Mouse (Mus musculus): ENCODE results near the gene Doc2g.

Doc2g gene

DNA sequence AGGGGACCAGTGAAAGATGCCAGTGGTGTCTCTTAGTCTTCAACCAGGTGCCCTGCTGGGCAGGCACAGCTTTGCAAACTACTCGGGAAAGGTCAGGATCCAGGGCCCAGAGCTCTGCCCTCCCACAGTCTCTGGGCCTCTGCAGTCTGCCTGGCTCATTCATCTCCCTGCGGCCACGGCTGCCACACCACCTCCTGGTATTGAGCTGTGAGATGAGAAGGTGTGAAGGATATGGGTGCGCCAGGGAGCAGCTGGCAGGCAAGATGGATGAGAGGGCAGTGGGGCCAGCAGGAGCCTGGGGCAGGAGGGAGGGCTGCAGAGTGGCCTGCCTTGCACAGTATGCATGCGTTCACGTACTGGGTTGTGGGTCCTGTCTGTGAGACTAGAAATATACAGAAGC lies 12.3 kb upstream of the Doc2g start:
- DNase-seq (ENCODE audit: inconsistent ontology term): no peak

DNA sequence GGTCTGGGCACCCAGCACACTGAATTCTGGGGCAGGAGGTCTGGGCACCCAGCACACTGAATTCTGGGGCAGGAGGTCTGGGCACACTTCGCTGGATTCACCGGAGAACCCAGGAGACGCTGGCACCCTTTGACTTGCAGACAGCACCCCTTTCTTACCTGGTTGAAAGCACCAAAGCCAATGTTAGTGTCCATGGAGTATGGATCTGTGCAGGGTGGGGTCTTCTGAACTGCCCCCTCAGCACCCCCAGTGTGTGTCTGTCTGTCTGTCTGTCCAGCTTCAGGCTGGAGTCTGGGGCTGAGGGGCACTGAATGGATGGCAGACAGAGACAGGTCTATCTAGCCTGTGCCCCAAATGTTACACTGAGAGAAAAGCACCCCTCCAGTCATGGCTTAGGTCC lies 11.6 kb upstream of the Doc2g start:
- no peak for DNase-seq (ENCODE audit: inconsistent ontology term)

DNA sequence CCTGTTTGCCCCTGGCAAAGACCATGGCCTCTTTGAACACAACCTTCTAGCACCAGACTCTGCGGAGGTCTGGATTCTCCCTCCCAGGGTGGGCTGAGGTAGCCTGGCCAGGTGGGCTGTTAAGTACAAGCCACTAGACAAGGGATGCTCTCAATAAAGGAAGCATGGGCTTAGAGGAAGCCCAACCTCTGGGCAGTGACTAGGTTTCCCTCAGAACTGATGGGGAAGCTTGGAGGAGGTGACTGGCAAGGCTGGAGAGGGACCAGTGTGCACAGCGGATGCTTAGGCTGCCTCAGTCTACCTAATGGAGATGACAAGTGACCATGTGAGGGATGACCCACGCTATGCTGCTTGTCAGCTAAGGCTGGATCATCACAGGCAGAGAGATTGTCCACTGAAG lies 11.1 kb upstream of the Doc2g start:
- DNase-seq (ENCODE audit: inconsistent ontology term): no peak

DNA sequence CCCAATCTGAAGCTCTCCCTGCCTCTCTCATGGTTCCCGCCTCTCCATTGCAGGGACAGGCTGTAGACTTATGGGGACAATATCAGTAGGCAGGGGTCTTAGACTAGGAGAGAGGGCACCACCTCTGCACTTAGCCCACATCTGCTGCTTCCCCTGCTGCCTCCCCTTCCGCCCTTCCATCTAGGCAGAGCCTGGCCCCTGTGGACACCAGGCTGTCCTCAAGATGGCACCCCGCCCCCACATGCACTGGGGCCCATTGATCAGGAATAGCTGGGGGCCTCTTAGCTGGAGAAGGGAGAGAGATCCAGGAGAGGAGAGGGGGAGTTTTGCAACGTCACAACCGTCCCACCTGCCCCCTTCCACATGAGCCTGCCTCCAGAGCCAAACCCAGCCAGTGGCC lies 10.7 kb upstream of the Doc2g start, which contains the start of gene Tbx10:
TSS of gene Tbx10 (plus strand) at position 337 of the 400 bp plus-strand sequence.
- DNase-seq (ENCODE audit: inconsistent ontology term): no peak

DNA sequence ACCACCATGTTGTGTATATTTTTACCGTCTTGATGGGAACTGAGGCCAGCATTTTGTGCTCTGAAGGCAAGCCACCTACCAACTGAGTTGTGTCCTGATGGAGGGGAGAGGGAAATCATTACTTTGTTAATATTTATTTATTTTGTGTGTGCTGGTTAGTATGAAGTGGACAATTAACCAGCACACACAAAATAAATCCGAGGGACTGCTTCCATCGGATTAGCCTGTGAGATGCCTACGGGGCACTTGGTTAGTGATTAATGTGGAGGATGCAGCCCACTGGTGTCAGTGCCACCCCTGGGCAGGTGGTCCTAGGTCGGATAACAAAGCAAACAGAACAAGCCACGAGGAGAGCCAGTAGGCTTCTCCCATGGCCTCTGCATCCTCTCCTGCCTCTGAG lies 8.2 kb upstream of the Doc2g start:
- no peak for DNase-seq (ENCODE audit: inconsistent ontology term)

DNA sequence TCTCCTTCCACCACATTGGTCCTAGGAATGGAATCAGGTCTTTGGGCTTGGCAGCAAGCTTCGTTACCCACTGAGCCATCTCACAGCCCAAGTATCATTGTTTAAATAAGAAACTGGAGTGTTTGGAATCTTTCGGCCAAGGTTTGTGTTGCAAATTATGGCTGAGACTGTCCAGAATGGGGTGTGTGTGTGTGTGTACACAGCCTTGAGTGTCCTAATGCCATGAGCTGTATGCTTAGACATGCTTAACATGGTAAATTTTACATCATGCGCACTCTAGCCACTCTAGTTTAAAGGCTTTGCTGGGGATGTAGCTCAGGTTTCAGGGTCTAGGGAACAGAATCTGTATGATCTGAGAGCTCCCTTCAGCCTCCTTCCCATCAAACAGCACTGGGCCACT lies 7.6 kb upstream of the Doc2g start:
- DNase-seq (ENCODE audit: inconsistent ontology term): no peak

DNA sequence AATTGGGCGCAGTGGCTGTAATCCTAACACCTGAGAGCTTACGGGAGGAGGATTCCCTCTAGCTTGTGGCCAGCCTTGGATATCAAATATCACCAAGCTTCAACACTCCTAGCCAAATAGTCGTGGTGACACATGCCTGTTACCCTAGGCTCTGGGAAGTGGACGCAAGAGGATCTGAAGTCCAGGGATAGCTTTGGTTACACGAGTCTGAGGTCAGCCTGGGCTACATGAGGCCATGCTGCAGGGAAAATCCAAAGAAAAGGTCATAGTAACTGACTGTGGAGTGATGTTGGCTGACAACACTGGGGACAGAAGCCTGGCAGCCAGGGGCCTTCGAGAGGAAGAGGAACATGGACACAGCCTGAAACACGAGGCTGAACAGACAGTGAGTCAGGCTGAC lies 7.0 kb upstream of the Doc2g start:
- no peak for DNase-seq (ENCODE audit: inconsistent ontology term)

DNA sequence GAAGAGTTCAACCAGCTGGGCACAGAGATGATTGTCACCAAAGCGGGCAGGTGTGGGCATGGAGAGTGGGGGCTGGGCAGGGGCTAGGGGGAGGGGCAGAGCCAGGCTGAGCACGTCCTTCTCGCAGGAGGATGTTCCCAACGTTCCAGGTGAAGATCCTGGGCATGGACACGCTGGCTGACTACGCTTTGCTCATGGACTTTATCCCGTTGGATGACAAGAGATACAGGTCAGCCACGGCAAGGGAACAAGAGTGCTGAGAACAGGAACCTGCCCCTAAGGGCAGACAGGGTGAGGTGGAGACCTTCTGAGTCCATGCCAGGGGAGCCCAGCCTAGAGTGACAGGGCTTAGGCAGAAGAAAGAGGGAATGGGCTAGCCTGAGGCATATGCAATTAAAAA lies 6.4 kb upstream of the Doc2g start:
- DNase-seq (ENCODE audit: inconsistent ontology term): no peak

DNA sequence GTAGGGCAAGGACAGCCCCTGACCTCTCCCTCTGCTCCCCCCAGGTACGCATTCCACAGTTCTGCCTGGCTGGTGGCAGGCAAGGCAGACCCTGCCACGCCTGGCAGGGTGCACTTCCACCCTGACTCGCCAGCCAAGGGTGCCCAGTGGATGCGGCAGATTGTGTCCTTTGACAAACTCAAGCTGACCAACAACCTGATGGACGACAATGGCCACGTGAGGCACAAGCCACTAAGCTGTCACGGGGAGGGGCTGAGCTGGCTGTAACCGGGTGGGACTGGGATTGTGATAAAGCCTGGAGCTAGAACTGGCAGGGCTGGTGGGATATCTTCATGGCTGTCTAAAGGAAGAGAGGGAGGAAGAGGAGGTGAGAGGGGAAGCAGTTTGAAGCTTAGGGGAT lies 5.9 kb upstream of the Doc2g start:
- no peak for DNase-seq (ENCODE audit: inconsistent ontology term)

DNA sequence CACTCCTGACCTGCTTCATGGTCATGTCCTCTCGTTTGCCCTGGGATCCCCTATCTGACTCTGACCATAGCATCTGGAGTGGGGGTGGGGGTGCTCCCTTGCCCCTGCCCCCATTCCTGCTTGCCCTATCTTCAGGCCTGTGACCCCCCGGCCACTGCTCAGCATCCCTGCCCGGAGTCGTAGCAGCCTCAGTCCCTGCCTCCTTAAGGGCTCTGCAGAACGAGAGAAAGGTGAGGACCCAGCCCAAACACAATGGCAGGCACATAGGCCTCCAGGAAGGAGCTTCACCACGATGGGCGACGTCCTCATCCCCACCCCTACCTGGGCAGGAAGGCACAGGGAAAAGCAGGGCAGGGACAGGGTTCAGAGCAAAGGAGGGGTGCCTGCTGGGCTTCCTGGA lies 4.8 kb upstream of the Doc2g start:
- no peak for DNase-seq (ENCODE audit: inconsistent ontology term)

DNA sequence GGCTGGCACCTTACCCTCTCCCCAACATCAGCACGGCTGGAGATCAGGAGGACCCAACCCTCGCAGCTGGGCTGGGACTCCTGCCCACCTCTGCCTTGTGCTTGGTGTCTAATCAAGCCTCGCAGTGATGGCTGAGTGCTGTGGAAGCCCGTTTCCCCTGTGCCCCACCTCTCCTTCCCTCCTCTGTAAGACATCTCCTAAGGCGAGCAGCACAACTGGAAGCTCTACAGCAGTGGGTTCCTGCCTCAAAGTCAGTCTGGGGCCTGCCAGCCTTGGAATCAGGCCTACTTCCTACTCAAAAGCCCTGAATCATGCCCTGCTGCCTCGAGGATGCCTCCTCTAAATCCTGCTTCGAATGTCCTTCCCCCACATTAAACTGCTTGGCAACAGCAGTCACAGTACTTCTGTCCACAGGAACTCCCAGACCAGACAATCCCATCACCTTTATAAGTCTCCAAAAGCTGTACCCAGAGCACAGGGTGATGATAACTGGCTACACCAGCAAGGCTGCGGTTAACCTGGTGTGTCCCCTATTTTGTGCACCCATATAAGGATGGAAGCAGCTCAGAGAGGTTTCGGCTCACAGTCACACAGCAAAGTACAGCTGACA lies 3.9 kb upstream of the Doc2g start:
- no peak for DNase-seq (ENCODE audit: inconsistent ontology term)

DNA sequence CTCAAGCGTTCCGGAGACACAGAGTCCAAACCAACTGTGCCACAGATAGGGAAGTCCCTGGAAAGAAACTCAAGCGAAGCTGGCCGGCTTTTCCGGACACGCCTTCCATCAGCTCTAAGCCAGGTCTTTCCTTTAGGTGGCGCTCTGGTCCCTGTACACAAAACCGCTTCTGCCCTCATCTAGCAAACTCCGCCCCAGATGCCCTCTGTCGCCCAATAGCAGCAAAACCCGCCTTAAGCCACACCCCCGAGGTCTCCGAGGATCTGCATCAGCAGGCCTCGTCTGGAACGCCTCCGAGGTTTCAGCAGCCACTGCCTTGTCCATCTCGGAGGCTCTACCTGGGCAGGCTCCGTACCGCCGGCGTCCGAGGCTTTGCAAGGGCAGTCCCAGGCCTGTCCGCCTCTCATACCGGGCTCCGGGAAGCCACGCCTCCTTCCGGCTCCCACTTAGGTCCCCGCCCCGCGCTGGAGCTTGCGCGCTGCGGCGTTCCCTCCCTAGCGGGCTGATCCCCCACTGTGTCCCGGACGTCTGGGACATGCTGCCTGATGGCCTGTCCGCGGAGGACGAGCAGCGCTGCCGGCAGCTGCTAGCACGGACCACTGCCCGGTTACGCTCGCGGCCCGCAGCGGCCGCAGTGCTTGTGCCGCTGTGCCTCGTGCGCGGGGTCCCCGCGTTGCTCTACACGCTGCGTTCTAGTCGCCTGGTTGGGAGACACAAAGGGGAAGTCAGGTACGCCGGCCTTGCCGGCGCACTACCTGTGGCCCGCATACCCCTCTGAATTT lies 2.8 kb upstream of the Doc2g start, which contains the start of the genes Nudt8 and Gm49405:
TSS of gene Nudt8 (plus strand) at position 462 of the 782 bp plus-strand sequence.
TSS of gene Gm49405 (plus strand) at position 508 of the 782 bp plus-strand sequence.
- DNase-seq (ENCODE audit: inconsistent ontology term): peak; percentile 97

DNA sequence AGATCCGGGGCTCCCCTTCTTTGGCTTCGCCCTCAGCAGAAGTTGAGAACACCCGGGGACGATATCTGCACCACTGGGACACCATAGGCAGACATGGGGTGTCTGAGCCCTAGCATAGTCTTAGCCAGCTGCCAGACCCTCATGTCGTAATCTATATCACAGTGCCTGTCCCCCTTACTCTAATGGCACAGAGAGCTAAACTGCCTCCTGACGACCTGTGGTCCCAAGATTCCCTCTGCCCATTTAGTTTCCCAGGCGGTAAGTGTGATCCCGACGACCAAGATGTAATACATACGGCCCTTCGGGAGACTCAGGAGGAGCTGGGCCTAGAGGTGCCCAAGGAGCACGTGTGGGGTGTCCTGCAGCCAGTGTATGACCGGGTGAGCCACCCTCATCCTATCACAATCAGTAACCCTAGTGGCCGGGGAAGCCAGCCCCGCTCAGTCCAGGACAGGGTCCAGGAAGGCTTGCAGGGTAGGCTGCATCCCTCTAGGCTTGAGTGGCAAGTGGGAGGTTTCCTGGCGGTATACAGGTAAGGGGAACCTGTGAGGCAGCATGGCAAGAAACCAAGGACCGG lies 2.1 kb upstream of the Doc2g start:
- DNase-seq (ENCODE audit: inconsistent ontology term): peak; percentile 25

DNA sequence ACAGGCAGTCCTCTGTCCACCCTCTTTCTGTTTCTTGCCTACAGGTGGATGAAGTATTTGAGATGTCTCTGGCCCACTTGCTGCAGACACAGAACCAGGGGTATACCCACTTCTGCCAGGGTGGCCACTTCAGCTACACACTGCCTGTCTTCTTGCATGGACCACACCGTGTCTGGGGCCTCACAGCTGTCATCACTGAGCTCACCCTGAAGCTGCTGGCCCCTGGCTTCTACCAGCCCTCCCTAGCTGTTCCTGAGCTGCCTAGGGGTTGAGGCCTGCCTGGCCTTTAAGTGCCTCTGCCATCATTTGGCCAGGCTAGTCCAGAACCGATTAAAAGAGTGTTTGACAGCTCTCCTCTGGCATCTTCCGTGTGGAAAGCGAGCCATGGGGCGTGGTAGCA lies 1.4 kb upstream of the Doc2g start:
- no peak for DNase-seq (ENCODE audit: inconsistent ontology term)

DNA sequence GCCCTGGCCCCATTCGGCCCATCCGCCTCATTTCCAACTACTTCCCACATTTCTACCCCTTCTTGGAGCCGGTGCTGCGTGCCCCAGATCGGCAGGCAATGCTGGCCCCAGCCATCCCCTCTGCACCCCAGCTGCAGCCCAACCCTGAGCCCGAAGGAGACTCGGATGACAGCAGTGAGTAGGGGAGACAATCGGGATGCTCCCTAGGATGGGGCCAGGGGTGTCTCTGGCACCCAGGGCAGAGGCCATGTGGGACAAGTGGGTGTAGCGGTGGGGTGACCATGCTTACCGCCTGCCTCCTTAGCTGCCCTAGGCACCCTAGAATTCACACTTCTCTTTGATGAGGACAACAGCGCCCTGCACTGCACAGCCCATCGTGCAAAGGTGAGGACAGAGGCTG lies 528 bp downstream of the Doc2g start:
- no peak for DNase-seq (ENCODE audit: inconsistent ontology term)

DNA sequence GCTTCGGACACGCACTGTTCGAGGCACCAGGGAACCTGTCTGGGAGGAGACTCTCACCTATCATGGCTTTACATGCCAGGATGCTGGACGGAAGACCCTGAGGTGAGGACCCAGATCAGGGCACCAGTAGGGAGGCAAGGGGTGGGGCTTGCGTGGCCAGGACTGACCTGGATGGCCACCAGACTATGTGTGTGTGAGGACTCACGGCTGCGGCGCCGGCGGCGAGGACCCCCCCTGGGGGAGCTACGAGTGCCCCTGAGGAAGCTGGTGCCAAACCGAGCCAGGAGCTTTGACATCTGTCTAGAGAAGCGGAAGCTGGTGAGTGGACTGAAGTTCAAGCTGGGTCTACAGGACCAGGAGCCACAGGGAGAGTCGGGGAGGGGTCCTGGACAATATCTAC lies 1.2 kb downstream of the Doc2g start:
- DNase-seq (ENCODE audit: inconsistent ontology term): no peak

DNA sequence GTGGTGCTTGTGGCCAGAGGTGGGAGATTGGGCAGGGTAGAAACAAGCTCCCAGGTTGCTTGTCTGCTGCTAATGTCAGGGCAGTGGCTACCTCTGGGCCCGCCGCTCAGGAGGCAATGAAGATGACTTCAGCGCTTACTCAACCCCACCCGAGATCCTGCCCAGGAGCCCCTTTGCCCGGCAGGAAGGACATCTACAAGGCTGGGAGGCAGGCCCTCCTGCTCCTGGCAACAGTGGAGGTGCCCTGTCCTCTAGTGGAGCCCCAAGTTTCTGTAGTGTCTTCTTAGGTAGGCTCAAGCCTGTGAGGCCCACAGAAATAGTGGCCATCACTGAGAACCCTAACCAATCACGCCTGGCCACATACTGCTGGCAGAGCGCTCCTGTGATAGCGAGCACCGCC lies 2.0 kb downstream of the Doc2g start:
- no peak for DNase-seq (ENCODE audit: inconsistent ontology term)

DNA sequence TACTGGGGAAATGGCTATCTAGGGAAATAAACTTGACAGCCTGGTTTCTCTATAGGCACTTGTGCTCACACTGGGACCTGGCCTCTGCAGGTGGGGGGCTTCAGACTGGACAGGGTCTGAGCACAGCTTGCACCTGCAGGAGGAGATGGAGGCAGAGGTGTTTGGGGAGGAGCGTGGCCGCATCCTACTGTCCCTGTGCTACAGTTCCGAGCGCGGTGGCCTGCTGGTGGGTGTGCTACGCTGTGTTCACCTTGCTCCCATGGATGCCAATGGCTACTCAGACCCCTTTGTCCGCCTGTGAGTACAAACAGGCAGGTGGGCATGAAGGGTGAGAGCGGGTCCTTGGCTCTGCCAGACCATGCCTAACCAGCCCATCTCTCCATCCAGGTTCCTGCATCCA lies 2.9 kb downstream of the Doc2g start:
- DNase-seq (ENCODE audit: inconsistent ontology term): no peak

DNA sequence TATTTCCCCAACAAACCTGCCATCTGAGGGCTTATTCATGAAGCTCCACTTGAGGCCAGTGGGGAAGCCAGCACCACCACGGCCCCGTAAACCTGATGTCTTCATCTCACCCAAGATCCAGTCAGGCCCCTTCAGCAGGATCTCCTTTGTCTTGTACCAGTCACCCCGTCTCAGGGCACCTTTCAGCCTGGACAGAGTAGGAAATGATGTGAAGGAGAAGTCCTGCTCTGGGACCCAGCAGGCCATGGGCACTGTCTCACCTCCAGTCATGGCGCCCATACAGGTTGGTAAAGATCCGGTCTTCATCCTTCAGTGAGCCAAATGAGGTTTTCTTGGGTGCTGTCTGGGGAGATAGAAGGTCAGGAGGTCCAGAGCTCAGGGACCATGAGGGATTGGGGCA lies 8.0 kb downstream of the Doc2g start:
- DNase-seq (ENCODE audit: inconsistent ontology term): no peak

DNA sequence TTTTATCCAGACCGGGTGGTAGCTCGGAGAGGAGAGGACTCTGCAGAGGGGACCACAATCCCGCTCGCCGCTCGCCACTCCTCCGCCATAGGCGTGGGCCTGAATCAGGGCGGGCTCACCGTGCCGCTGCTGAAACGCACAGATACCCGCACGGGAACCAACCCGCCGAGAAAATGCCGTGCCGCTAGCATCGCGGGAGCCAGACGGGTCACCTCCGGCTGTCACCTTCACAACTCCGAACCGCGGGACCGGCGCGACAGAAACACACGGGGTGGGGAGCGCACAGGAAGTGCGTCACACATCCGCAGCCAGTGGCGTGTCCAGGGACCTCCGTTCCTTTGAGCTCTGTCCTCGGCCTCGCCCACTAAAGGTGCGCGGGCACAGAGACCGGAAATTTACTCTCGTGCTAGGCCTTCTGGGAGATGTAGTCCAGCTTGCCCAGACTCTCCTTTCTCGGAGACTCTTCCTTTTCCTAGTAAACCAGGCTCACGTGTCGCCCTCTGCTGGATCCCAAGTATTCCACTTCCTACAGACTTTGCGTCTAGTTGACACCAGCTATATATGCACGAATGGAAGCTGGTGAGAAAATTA lies 9.4 kb downstream of the Doc2g start, which contains the start of gene Ndufv1:
TSS of gene Ndufv1 (minus strand) at position 375 of the 591 bp plus-strand sequence.
- DNase-seq (ENCODE audit: inconsistent ontology term): peak; percentile 96

DNA sequence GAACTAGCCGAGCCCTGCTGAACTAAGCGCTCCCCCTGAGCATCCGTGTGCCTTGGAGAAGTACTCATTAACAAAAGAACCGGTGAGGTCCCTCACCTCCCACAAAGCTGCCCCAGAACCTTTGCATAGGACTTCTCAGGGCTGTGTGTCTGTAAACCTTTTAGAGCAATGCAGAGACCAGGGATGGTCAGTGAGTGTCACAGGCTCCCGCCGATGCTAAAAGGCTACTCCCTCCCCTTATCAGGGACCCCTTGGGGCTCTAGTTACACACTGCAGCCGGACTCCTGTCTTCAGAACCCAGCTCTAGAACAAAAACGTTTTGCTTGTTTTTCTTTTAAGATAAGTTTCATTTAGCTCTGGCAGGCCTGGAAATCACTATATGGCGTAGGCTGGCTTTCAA lies 10.0 kb downstream of the Doc2g start:
- no peak for DNase-seq (ENCODE audit: inconsistent ontology term)

DNA sequence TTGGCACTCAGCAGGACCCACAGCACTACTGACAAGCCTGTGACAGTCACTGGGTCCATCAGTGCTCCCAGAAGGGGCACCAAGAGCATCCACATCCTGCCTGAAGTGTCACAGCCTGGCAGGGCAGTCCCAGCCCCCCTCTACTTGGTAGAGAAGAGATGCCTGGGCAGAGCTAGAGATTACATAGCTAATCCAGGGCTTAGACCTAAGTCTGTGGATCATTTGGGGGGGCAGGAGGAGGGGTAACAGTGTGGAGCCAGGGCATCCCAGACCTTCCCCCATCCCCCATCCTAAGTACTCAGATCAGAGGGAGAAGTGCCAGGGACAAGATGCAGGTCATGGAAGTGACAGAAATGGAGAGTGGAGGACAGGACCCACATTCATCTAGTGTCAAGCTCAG lies 11.7 kb downstream of the Doc2g start:
- DNase-seq (ENCODE audit: inconsistent ontology term): no peak

DNA sequence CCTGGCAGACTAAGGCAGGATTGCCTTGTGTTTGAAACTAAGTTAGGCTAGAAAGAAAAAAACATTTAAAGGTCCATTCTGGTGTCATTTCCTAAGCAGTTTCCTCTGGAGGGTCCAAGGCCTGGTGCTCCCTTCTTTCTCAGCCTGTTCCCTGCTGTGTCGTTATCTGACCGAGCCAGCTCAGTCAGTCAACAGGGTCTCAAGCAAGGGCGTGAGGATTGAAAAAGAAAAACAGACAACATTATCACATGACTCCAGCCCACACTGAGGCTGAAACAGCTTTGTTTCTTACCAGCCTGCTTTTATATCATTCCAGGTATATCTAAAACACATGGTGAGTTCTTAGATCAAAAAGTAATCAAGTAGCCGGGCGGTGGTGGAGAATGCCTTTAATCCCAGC lies 12.5 kb downstream of the Doc2g start:
- DNase-seq (ENCODE audit: inconsistent ontology term): no peak
